Mouse (Mus musculus): Measurements from ENCODE around the gene Uggt1. TPM values are rescaled to one million over a fixed set of nuclear protein-coding genes. Genes with fewer than 3 reads are reported as not detected.

Uggt1 gene
- polyA plus RNA-seq, 1 experiment from 2014 or later, result 46.6 TPM

GRCm38 (mm10) chr1:36173461-36173860 lies 71.1 kb downstream of the Uggt1 start:
- Histone ChIP-seq H3K9me3 (replicated peaks; ENCODE audit: control insufficient read depth, low read length, poor library complexity, severe bottlenecking) (no peaks in the 10 kb centered on the region), H3K4me2 (ENCODE audit: low read length) (no peak overlapping the region), H3K27me3 (ENCODE audit: control insufficient read depth, insufficient read depth, low read depth, low read length) (no peaks in the 10 kb centered on the region), H3K36me3 (ENCODE audit: control insufficient read depth, insufficient read depth, low read length) (peaks cover 28% of the 10 kb centered on the region), H3K9ac (ENCODE audit: low read depth, low read length) (no peak overlapping the region), H3K27ac (ENCODE audit: low read length) (no peak overlapping the region), H3K4me3 (ENCODE audit: low read depth, low read length) (no peak overlapping the region), H3K4me1 (ENCODE audit: control insufficient read depth, insufficient read depth, low read length) (no peaks in the 10 kb centered on the region)
- ATAC-seq, result no peak
- 89% methylated on average over 8 of the region's 8 CpGs for WGBS

DNA sequence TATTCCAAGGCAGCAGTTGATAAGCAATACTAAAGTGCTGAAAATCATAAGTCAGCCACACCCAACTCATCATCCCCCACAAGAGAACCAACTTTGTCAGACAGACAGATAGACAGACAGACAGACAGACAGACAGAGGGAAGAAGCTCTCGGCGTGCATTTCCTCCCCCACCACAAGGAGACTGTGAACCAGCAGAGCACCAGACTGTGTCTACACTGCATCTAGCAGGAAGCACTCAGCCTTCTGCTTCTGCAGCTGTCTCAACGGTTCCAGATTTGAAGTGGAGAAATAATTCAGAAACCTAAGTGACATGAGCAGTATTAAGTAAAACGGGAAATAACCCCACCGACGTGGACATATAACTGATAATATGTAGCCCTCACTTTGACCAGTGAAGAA lies 71.6 kb downstream of the Uggt1 start:
- Histone ChIP-seq H3K4me3 (ENCODE audit: low read depth, low read length) (no peak overlapping the region), H3K4me1 (ENCODE audit: control insufficient read depth, insufficient read depth, low read length) (no peaks in the 10 kb centered on the region), H3K27me3 (ENCODE audit: control insufficient read depth, insufficient read depth, low read depth, low read length) (no peaks in the 10 kb centered on the region), H3K27ac (ENCODE audit: low read length) (no peak overlapping the region), H3K4me2 (ENCODE audit: low read length) (no peak overlapping the region), H3K9me3 (replicated peaks; ENCODE audit: control insufficient read depth, low read length, poor library complexity, severe bottlenecking) (no peaks in the 10 kb centered on the region), H3K36me3 (ENCODE audit: control insufficient read depth, insufficient read depth, low read length) (peaks cover 27% of the 10 kb centered on the region), H3K9ac (ENCODE audit: low read depth, low read length) (no peak overlapping the region)
- ATAC-seq, result no peak
- 96% methylated on average over 6 of the region's 6 CpGs for WGBS

GRCm38 (mm10) chr1:36162687-36163086 lies 81.8 kb downstream of the Uggt1 start:
- 83% methylated on average over 8 of the region's 8 CpGs for WGBS
- no peak overlapping the region for H3K9ac ChIP-seq (ENCODE audit: low read depth, low read length)
- no peak for ATAC-seq
- no peaks in the 10 kb centered on the region for H3K9me3 ChIP-seq (replicated peaks; ENCODE audit: control insufficient read depth, low read length, poor library complexity, severe bottlenecking)
- H3K36me3 ChIP-seq (ENCODE audit: control insufficient read depth, insufficient read depth, low read length), result peaks cover 41% of the 10 kb centered on the region
- H3K27me3 ChIP-seq (ENCODE audit: control insufficient read depth, insufficient read depth, low read depth, low read length), result no peaks in the 10 kb centered on the region
- no peaks in the 10 kb centered on the region for H3K4me1 ChIP-seq (ENCODE audit: control insufficient read depth, insufficient read depth, low read length)
- H3K27ac ChIP-seq (ENCODE audit: low read length), result no peak overlapping the region
- H3K4me3 ChIP-seq (ENCODE audit: low read depth, low read length), result no peak overlapping the region
- no peak overlapping the region for H3K4me2 ChIP-seq (ENCODE audit: low read length)

GRCm38 (mm10) chr1:36161208-36161607 lies 83.3 kb downstream of the Uggt1 start:
- peaks cover 42% of the 10 kb centered on the region for H3K36me3 ChIP-seq (ENCODE audit: control insufficient read depth, insufficient read depth, low read length)
- H3K4me3 ChIP-seq (ENCODE audit: low read depth, low read length), result no peak overlapping the region
- WGBS, result 94% methylated on average over 9 of the region's 9 CpGs
- no peaks in the 10 kb centered on the region for H3K4me1 ChIP-seq (ENCODE audit: control insufficient read depth, insufficient read depth, low read length)
- H3K9ac ChIP-seq (ENCODE audit: low read depth, low read length), result no peak overlapping the region
- H3K27ac ChIP-seq (ENCODE audit: low read length), result no peak overlapping the region
- H3K9me3 ChIP-seq (replicated peaks; ENCODE audit: control insufficient read depth, low read length, poor library complexity, severe bottlenecking), result no peaks in the 10 kb centered on the region
- ATAC-seq, result no peak
- H3K27me3 ChIP-seq (ENCODE audit: control insufficient read depth, insufficient read depth, low read depth, low read length), result no peaks in the 10 kb centered on the region
- H3K4me2 ChIP-seq (ENCODE audit: low read length), result no peak overlapping the region

GRCm38 (mm10) chr1:36160246-36160645 lies 84.3 kb downstream of the Uggt1 start:
- Histone ChIP-seq H3K4me2 (ENCODE audit: low read length) (no peak overlapping the region), H3K27me3 (ENCODE audit: control insufficient read depth, insufficient read depth, low read depth, low read length) (no peaks in the 10 kb centered on the region), H3K9me3 (replicated peaks; ENCODE audit: control insufficient read depth, low read length, poor library complexity, severe bottlenecking) (no peaks in the 10 kb centered on the region), H3K9ac (ENCODE audit: low read depth, low read length) (no peak overlapping the region), H3K27ac (ENCODE audit: low read length) (no peak overlapping the region), H3K4me3 (ENCODE audit: low read depth, low read length) (no peak overlapping the region), H3K36me3 (ENCODE audit: control insufficient read depth, insufficient read depth, low read length) (peaks cover 46% of the 10 kb centered on the region), H3K4me1 (ENCODE audit: control insufficient read depth, insufficient read depth, low read length) (no peaks in the 10 kb centered on the region)
- ATAC-seq, result no peak
- 92% methylated on average over 8 of the region's 8 CpGs for WGBS

DNA sequence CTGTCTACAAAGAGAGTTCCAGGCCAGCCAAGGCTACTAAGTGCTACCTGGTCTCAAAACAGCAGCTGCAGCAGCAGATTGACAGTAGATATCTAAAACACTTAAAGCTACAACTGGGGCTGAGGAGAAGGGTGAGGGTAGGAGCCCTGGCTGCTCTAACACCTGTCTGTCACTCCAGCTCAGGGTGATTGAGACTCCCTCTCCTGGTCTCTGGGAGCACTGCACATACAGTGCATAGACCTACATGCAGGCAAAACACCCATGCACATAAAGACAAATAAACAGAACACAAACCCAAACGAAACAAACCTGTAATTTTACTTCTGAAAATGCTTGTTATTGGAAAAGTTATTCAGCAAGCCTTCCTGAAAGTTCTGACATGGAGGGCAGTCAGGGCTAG lies 95.1 kb downstream of the Uggt1 start:
- Histone ChIP-seq H3K9ac (ENCODE audit: low read depth, low read length) (no peak overlapping the region), H3K4me1 (ENCODE audit: control insufficient read depth, insufficient read depth, low read length) (no peaks in the 10 kb centered on the region), H3K9me3 (replicated peaks; ENCODE audit: control insufficient read depth, low read length, poor library complexity, severe bottlenecking) (no peaks in the 10 kb centered on the region), H3K27ac (ENCODE audit: low read length) (no peak overlapping the region), H3K4me3 (ENCODE audit: low read depth, low read length) (no peak overlapping the region), H3K36me3 (ENCODE audit: control insufficient read depth, insufficient read depth, low read length) (peaks cover 29% of the 10 kb centered on the region), H3K4me2 (ENCODE audit: low read length) (no peak overlapping the region), H3K27me3 (ENCODE audit: control insufficient read depth, insufficient read depth, low read depth, low read length) (no peaks in the 10 kb centered on the region)
- ATAC-seq, result no peak
- WGBS, result 79% methylated on average over 1 of the region's 1 CpGs

- WGBS, result 81% methylated on average over 2 of the region's 2 CpGs
- Histone ChIP-seq H3K9ac (ENCODE audit: low read depth, low read length) (no peak overlapping the region), H3K27me3 (ENCODE audit: control insufficient read depth, insufficient read depth, low read depth, low read length) (no peaks in the 10 kb centered on the region), H3K4me1 (ENCODE audit: control insufficient read depth, insufficient read depth, low read length) (no peaks in the 10 kb centered on the region), H3K9me3 (replicated peaks; ENCODE audit: control insufficient read depth, low read length, poor library complexity, severe bottlenecking) (no peaks in the 10 kb centered on the region), H3K4me3 (ENCODE audit: low read depth, low read length) (no peak overlapping the region), H3K36me3 (ENCODE audit: control insufficient read depth, insufficient read depth, low read length) (peaks cover 34% of the 10 kb centered on the region), H3K27ac (ENCODE audit: low read length) (no peak overlapping the region), H3K4me2 (ENCODE audit: low read length) (no peak overlapping the region)
- no peak for ATAC-seq
These were observed 95.7 kb downstream of the Uggt1 start for GRCm38 (mm10) chr1:36148809-36149208.

DNA sequence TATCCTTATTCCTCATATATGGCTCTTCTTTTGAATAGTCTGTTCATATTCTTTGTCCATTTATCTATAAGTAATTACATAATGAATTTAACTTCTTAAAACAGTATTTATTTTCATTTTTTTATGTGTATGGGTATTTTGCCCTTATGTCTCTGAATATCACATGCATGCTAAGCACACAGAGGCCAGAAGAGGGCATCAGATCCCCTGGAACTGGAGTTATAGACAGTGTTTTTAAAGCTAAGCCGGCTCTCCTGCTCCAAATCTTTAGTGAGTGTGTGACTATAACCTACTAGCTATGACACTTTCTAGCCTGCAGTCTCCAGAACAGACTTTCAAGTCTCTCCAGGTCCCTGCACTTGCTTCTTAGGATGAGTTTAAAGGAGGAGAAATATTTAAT lies 99.5 kb downstream of the Uggt1 start:
- no peaks in the 10 kb centered on the region for H3K4me1 ChIP-seq (ENCODE audit: control insufficient read depth, insufficient read depth, low read length)
- no peak overlapping the region for H3K4me2 ChIP-seq (ENCODE audit: low read length)
- H3K27me3 ChIP-seq (ENCODE audit: control insufficient read depth, insufficient read depth, low read depth, low read length), result no peaks in the 10 kb centered on the region
- peaks cover 24% of the 10 kb centered on the region for H3K36me3 ChIP-seq (ENCODE audit: control insufficient read depth, insufficient read depth, low read length)
- WGBS, result 26% methylated on average over 1 of the region's 1 CpGs
- no peaks in the 10 kb centered on the region for H3K9me3 ChIP-seq (replicated peaks; ENCODE audit: control insufficient read depth, low read length, poor library complexity, severe bottlenecking)
- no peak for ATAC-seq
- H3K27ac ChIP-seq (ENCODE audit: low read length), result no peak overlapping the region
- H3K9ac ChIP-seq (ENCODE audit: low read depth, low read length), result no peak overlapping the region
- no peak overlapping the region for H3K4me3 ChIP-seq (ENCODE audit: low read depth, low read length)

DNA sequence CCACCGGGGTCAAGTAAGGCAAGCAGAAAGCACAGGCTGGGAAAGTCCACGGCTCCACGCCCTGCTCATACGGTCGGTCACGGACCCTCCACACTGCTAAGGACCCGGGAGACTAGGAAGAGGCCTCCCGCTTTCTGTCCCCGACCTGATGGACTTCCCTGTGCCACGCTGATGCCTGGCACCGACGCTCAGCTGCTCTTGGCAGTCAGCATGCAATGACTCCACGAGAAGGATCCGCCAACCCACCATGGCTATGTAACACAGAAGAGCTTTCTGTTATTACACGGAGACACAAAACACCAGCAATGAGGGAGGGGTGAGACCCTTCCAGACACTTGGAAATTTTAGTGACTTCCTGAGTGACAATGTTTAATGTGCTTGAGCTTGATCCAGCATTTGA lies 104.2 kb downstream of the Uggt1 start:
- Histone ChIP-seq H3K4me3 (ENCODE audit: low read depth, low read length) (no peak overlapping the region), H3K27ac (ENCODE audit: low read length) (no peak overlapping the region), H3K27me3 (ENCODE audit: control insufficient read depth, insufficient read depth, low read depth, low read length) (no peaks in the 10 kb centered on the region), H3K4me1 (ENCODE audit: control insufficient read depth, insufficient read depth, low read length) (no peaks in the 10 kb centered on the region), H3K4me2 (ENCODE audit: low read length) (no peak overlapping the region), H3K36me3 (ENCODE audit: control insufficient read depth, insufficient read depth, low read length) (0 out of 2 replicates have a peak, but pooled peaks cover 14% of the 10 kb centered on the region), H3K9me3 (replicated peaks; ENCODE audit: control insufficient read depth, low read length, poor library complexity, severe bottlenecking) (no peaks in the 10 kb centered on the region), H3K9ac (ENCODE audit: low read depth, low read length) (no peak overlapping the region)
- ATAC-seq, result no peak
- 94% methylated on average over 15 of the region's 15 CpGs for WGBS

DNA sequence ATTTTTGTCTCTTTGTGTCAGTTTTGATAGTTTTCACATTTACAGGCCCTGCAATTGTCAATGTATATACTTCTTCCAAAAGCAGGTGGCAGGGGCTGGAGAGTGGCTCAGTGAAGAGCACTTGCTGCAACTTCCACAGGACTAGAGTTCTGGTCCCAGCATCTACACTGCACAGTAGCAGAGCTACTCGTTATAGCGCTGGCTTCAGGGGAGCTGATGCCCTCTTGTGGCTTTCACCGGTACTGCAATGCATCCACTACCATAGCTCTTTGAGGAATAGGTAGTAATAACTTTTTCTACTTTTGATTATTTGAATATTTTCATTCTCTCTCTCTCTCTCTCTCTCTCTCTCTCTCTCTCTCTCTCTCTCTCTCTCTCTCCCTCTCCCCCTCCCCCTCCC lies 109.9 kb downstream of the Uggt1 start:
- no peak overlapping the region for H3K9ac ChIP-seq (ENCODE audit: low read depth, low read length)
- ATAC-seq, result peak; percentile 15; the same call in 1 of the 2 replicates
- WGBS, result 0% methylated on average over 3 of the region's 3 CpGs
- no peak overlapping the region for H3K4me2 ChIP-seq (ENCODE audit: low read length)
- no peak overlapping the region for H3K27ac ChIP-seq (ENCODE audit: low read length)
- H3K36me3 ChIP-seq (ENCODE audit: control insufficient read depth, insufficient read depth, low read length), result no peaks in the 10 kb centered on the region
- no peaks in the 10 kb centered on the region for H3K9me3 ChIP-seq (replicated peaks; ENCODE audit: control insufficient read depth, low read length, poor library complexity, severe bottlenecking)
- peaks cover 3% of the 10 kb centered on the region; the same call in 1 of the 2 replicates for H3K4me1 ChIP-seq (ENCODE audit: control insufficient read depth, insufficient read depth, low read length)
- H3K4me3 ChIP-seq (ENCODE audit: low read depth, low read length), result no peak overlapping the region
- no peaks in the 10 kb centered on the region for H3K27me3 ChIP-seq (ENCODE audit: control insufficient read depth, insufficient read depth, low read depth, low read length)
